Mouse (Mus musculus): ENCODE measurements around the gene Gpr152. TPM values are rescaled to one million over a fixed set of nuclear protein-coding genes. Genes with fewer than 3 reads are reported as not detected.
"Not testable (repeated sequence)": the region's sequence is repeated elsewhere in the genome, so short reads cannot be mapped to it uniquely, and the experiment has no call there.

Gpr152 gene
- polyA plus RNA-seq, 1 experiment from 2014 or later: not detected

- H3K4me1 ChIP-seq (ENCODE audit: control insufficient read depth, insufficient read depth, low read length): peaks cover 11% of the 10 kb centered on the region
- H3K27ac ChIP-seq (ENCODE audit: low read length): no peak overlapping the region
- peaks cover 22% of the 10 kb centered on the region for H3K36me3 ChIP-seq (ENCODE audit: control insufficient read depth, insufficient read depth, low read length)
- peak overlapping the region; percentile 86 for H3K4me2 ChIP-seq (replicated peaks; ENCODE audit: low read depth, low read length)
- peak overlapping the region; percentile 77 for H3K9ac ChIP-seq (replicated peaks; ENCODE audit: low read depth, low read length)
- no peak for ATAC-seq (ENCODE audit: insufficient number of reproducible peaks, insufficient read depth, low FRiP score, low read depth)
- 59% methylated on average over 7 of the region's 7 CpGs for WGBS
- H3K4me3 ChIP-seq (ENCODE audit: low read depth, low read length): peak overlapping the region; percentile 80
- no peaks in the 10 kb centered on the region for H3K9me3 ChIP-seq (ENCODE audit: control insufficient read depth, low read depth, low read length)
- no peaks in the 10 kb centered on the region for H3K27me3 ChIP-seq (ENCODE audit: control insufficient read depth, insufficient read depth, low read length)
These were observed 12.7 kb upstream of the Gpr152 start for GRCm38 (mm10) chr19:4126759-4127495.

- H3K27ac ChIP-seq (ENCODE audit: low read length): no peak overlapping the region
- no peak overlapping the region for H3K4me2 ChIP-seq (replicated peaks; ENCODE audit: low read depth, low read length)
- no peaks in the 10 kb centered on the region for H3K27me3 ChIP-seq (ENCODE audit: control insufficient read depth, insufficient read depth, low read length)
- H3K36me3 ChIP-seq (ENCODE audit: control insufficient read depth, insufficient read depth, low read length): peaks cover 34% of the 10 kb centered on the region
- ATAC-seq (ENCODE audit: insufficient number of reproducible peaks, insufficient read depth, low FRiP score, low read depth): no peak
- no peak overlapping the region for H3K9ac ChIP-seq (replicated peaks; ENCODE audit: low read depth, low read length)
- 91% methylated on average over 7 of the region's 7 CpGs for WGBS
- no peaks in the 10 kb centered on the region for H3K9me3 ChIP-seq (ENCODE audit: control insufficient read depth, low read depth, low read length)
- H3K4me1 ChIP-seq (ENCODE audit: control insufficient read depth, insufficient read depth, low read length): peaks cover 11% of the 10 kb centered on the region
- no peak overlapping the region for H3K4me3 ChIP-seq (ENCODE audit: low read depth, low read length)
These were observed 10.1 kb upstream of the Gpr152 start for GRCm38 (mm10) chr19:4129462-4129861.

DNA sequence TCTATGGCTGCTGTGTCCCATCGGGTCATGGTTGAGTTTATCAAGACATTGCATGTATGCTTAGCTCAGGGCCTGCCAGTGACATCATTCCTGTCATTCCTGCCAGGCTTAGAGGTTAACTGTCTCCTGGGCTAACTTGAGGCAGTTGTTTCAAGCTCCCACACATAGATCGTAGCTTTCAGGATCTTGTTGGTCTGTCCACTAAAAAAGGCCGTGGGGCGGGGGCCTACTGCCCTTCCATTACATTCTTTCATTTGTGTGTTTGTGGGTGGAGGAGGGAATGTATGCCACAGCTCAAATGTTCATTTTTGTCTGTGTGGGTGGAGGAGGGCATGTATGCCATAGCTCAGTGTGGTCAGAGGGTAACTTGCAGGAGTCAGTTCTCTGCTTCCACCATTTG lies 9.5 kb upstream of the Gpr152 start:
- Histone ChIP-seq H3K36me3 (ENCODE audit: control insufficient read depth, insufficient read depth, low read length) (peaks cover 34% of the 10 kb centered on the region), H3K4me2 (replicated peaks; ENCODE audit: low read depth, low read length) (no peak overlapping the region), H3K27ac (ENCODE audit: low read length) (no peak overlapping the region), H3K4me3 (ENCODE audit: low read depth, low read length) (no peak overlapping the region), H3K9ac (replicated peaks; ENCODE audit: low read depth, low read length) (no peak overlapping the region), H3K27me3 (ENCODE audit: control insufficient read depth, insufficient read depth, low read length) (no peaks in the 10 kb centered on the region), H3K9me3 (ENCODE audit: control insufficient read depth, low read depth, low read length) (no peaks in the 10 kb centered on the region), H3K4me1 (ENCODE audit: control insufficient read depth, insufficient read depth, low read length) (peaks cover 11% of the 10 kb centered on the region)
- ATAC-seq (ENCODE audit: insufficient number of reproducible peaks, insufficient read depth, low FRiP score, low read depth): no peak
- 86% methylated on average over 4 of the region's 4 CpGs for WGBS

DNA sequence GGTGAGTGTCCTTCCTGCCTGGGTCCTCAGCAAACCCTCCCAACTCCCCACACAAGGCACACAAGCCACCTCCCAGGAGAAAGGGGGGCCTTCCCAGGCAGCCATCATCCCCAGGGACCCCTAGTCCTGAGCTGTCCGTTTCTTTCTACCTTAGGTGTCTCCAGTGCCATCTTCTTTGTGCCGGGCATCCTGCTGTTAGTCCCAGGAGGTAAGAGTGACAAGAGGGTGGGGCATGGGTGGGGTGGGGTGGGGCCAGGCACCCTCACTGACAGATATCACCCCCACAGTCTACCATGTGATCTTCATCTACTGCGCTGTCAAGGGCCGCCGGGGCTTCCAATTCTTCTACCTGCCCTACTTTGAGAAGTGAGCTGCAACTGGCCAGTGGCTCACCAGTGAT lies 8.5 kb upstream of the Gpr152 start:
- Histone ChIP-seq H3K4me1 (ENCODE audit: control insufficient read depth, insufficient read depth, low read length) (peaks cover 11% of the 10 kb centered on the region), H3K36me3 (ENCODE audit: control insufficient read depth, insufficient read depth, low read length) (peaks cover 34% of the 10 kb centered on the region), H3K4me3 (ENCODE audit: low read depth, low read length) (no peak overlapping the region), H3K27ac (ENCODE audit: low read length) (no peak overlapping the region), H3K9me3 (ENCODE audit: control insufficient read depth, low read depth, low read length) (no peaks in the 10 kb centered on the region), H3K27me3 (ENCODE audit: control insufficient read depth, insufficient read depth, low read length) (no peaks in the 10 kb centered on the region), H3K4me2 (replicated peaks; ENCODE audit: low read depth, low read length) (no peak overlapping the region), H3K9ac (replicated peaks; ENCODE audit: low read depth, low read length) (no peak overlapping the region)
- no peak for ATAC-seq (ENCODE audit: insufficient number of reproducible peaks, insufficient read depth, low FRiP score, low read depth)
- 95% methylated on average over 5 of the region's 5 CpGs for WGBS

DNA sequence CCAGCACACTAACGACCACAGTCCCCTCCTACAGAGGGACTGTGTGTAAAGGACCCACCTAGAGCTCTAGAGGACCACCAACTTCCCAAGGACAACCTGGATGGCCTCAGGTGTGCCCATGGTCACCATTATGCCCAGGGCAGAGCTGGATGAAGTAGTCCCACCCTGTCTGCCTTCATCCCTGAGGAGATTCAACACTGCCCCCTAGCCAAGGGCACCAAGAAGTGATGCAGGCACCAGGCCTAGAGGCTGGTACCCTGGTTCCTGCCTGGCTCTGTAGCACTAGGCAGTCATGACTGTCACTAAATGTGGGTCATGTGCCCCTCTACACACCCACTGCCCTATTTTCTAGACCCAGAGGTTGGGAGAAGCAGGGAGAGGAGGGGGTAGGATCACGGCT lies 7.8 kb upstream of the Gpr152 start:
- 76% methylated on average over 2 of the region's 2 CpGs for WGBS
- ATAC-seq (ENCODE audit: insufficient number of reproducible peaks, insufficient read depth, low FRiP score, low read depth): no peak
- no peak overlapping the region for H3K27ac ChIP-seq (ENCODE audit: low read length)
- no peaks in the 10 kb centered on the region for H3K9me3 ChIP-seq (ENCODE audit: control insufficient read depth, low read depth, low read length)
- H3K27me3 ChIP-seq (ENCODE audit: control insufficient read depth, insufficient read depth, low read length): no peaks in the 10 kb centered on the region
- H3K4me3 ChIP-seq (ENCODE audit: low read depth, low read length): no peak overlapping the region
- H3K9ac ChIP-seq (replicated peaks; ENCODE audit: low read depth, low read length): no peak overlapping the region
- H3K36me3 ChIP-seq (ENCODE audit: control insufficient read depth, insufficient read depth, low read length): peaks cover 34% of the 10 kb centered on the region
- H3K4me1 ChIP-seq (ENCODE audit: control insufficient read depth, insufficient read depth, low read length): peaks cover 7% of the 10 kb centered on the region
- H3K4me2 ChIP-seq (replicated peaks; ENCODE audit: low read depth, low read length): no peak overlapping the region

- H3K4me2 ChIP-seq (replicated peaks; ENCODE audit: low read depth, low read length): no peak overlapping the region
- WGBS: 78% methylated on average over 4 of the region's 4 CpGs
- H3K9me3 ChIP-seq (ENCODE audit: control insufficient read depth, low read depth, low read length): no peaks in the 10 kb centered on the region
- H3K4me3 ChIP-seq (ENCODE audit: low read depth, low read length): no peak overlapping the region
- no peak overlapping the region for H3K27ac ChIP-seq (ENCODE audit: low read length)
- H3K9ac ChIP-seq (replicated peaks; ENCODE audit: low read depth, low read length): no peak overlapping the region
- no peaks in the 10 kb centered on the region for H3K27me3 ChIP-seq (ENCODE audit: control insufficient read depth, insufficient read depth, low read length)
- no peak for ATAC-seq (ENCODE audit: insufficient number of reproducible peaks, insufficient read depth, low FRiP score, low read depth)
- no peaks in the 10 kb centered on the region for H3K4me1 ChIP-seq (ENCODE audit: control insufficient read depth, insufficient read depth, low read length)
- peaks cover 30% of the 10 kb centered on the region for H3K36me3 ChIP-seq (ENCODE audit: control insufficient read depth, insufficient read depth, low read length)
These were observed 5.2 kb upstream of the Gpr152 start for GRCm38 (mm10) chr19:4134354-4134753.

DNA sequence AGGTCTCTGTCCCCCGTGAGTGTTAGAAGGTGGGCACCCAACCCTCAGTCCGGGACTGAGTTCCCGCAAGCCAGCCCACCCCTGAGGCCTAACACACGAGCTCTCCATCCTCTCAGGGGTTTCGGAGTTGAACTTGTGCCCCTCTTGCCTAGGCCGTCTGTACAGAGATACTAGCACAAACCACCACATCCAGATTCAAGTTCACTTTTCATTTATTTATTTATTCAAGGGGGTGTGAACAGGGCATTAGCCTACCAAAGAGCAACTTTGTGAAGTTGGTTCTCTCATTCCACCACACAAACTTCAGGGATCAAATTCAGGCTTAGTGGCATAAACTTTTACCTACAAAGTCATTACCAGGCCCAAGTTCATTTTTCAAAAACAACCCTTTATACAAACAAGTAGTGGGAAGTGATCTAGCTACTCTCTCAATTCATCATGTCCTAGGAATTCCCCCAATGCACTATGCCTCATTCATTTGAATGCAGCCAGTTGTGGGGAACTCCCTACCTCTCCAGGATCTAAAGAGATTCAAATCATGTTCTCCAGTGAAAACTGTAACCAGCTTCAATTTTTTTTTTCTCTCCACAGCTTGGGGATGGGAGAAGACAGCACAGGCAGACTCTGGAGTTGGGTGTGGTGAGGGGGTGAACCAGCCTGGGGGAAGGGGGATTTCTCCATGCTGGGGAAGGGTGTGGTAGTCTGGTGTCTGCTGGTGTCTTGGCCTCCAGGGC lies 4.2 kb upstream of the Gpr152 start:
- not testable (repeated sequence) for H3K27ac ChIP-seq (ENCODE audit: low read length); H3K4me3 ChIP-seq (ENCODE audit: low read depth, low read length); H3K9me3 ChIP-seq (ENCODE audit: control insufficient read depth, low read depth, low read length); ATAC-seq (ENCODE audit: insufficient number of reproducible peaks, insufficient read depth, low FRiP score, low read depth); H3K9ac ChIP-seq (replicated peaks; ENCODE audit: low read depth, low read length); H3K4me2 ChIP-seq (replicated peaks; ENCODE audit: low read depth, low read length); H3K4me1 ChIP-seq (ENCODE audit: control insufficient read depth, insufficient read depth, low read length); H3K27me3 ChIP-seq (ENCODE audit: control insufficient read depth, insufficient read depth, low read length)
- WGBS: 76% methylated on average over 6 of the region's 6 CpGs
- H3K36me3 ChIP-seq (ENCODE audit: control insufficient read depth, insufficient read depth, low read length): peaks cover 23% of the 10 kb centered on the region

DNA sequence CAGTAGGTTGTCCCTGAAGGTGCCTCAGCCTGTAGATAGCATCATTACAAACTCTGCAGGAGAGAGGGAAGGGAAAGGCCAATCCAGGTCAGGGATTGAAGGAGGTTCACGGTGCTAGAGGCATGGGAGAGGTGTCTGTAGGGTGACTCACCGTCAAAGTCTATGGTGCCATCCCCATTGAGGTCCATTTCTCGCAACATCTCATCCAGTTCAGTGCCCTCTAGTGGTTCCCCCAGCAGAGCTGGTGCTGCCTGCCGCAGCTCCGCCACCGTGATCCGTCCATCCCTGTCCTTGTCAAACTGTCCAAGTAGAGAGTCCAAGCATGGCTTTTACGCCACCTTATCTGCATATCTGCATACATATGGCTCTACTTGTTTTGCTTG lies 3.6 kb upstream of the Gpr152 start:
- ATAC-seq (ENCODE audit: insufficient number of reproducible peaks, insufficient read depth, low FRiP score, low read depth): peak; percentile 10; the same call in 1 of the 2 replicates
- H3K27ac ChIP-seq (ENCODE audit: low read length); H3K4me1 ChIP-seq (ENCODE audit: control insufficient read depth, insufficient read depth, low read length); H3K9ac ChIP-seq (replicated peaks; ENCODE audit: low read depth, low read length); H3K4me3 ChIP-seq (ENCODE audit: low read depth, low read length); H3K27me3 ChIP-seq (ENCODE audit: control insufficient read depth, insufficient read depth, low read length); H3K9me3 ChIP-seq (ENCODE audit: control insufficient read depth, low read depth, low read length); H3K4me2 ChIP-seq (replicated peaks; ENCODE audit: low read depth, low read length): not testable (repeated sequence)
- peaks cover 22% of the 10 kb centered on the region for H3K36me3 ChIP-seq (ENCODE audit: control insufficient read depth, insufficient read depth, low read length)
- 19% methylated on average over 8 of the region's 8 CpGs for WGBS
